Mouse (Mus musculus) gastrocnemius, adult 8-10 months (tissue): ENCODE measurements around the gene Tbc1d19. TPM values are rescaled to one million over a fixed set of nuclear protein-coding genes. Genes with fewer than 3 reads are reported as not detected.

ENCODE experiments used
- DNase-seq, 2 experiments: peaks; one replicate each; pipeline ENCODE4 v3.0.0; 2022; ENCODE audit warnings: low spot score in 2 of 2
- total RNA-seq, 4 experiments: library from RNA; stranded (reverse); gene quantifications; 2 replicates each; pipeline ENCODE4 v1.2.4; 2022

Tbc1d19 gene
- total RNA-seq, 4 experiments from 2014 or later: 17.4 to 28.3 (median 20.6) TPM

DNA sequence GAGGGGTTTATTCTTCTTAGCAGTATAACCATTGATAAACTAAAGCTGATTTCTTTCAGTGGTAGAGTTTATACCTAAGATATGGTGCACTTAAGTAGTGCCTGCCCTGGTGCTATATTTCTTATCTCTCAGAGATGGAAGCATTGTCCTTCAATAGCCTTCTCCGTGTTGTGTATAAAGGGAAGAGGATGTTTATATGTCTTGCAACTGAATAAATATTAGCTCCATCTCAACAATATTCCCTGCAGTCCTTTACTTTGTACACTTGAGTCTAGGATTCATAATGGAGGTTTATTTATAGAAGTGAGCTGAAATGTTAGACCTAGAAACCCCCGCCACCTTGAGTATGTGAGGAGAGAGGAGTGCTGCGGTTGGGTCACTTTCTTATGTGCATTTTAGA, 93.4 kb downstream of the Tbc1d19 start:
- DNase-seq: no peak

- no peak for DNase-seq
These were observed 99.8 kb downstream of the Tbc1d19 start for GRCm38 (mm10) chr5:53909201-53909600.

DNA sequence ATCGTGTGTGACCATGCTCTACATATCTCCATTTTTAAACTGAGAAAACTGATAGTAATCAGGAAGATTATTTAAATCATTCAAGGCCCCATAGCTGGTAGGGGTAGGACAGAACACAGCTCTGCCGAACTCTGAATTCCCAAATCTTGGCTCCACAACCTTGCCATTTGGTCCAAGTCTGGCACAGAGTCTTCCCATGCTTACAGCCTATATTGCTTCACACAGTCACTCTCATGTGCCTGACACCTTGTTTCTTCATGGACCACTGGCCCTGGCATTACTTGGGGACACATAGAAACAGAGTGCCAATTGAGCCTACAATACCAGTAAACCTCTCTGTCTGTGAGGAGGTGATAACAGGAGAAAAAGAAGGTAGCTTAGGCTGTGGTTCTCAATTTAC, 111.0 kb downstream of the Tbc1d19 start:
- no peak for DNase-seq

- DNase-seq: no peak
These were observed 112.9 kb downstream of the Tbc1d19 start for GRCm38 (mm10) chr5:53922149-53922904.

- no peak for DNase-seq
These were observed 114.6 kb downstream of the Tbc1d19 start for GRCm38 (mm10) chr5:53924005-53924404.

DNA sequence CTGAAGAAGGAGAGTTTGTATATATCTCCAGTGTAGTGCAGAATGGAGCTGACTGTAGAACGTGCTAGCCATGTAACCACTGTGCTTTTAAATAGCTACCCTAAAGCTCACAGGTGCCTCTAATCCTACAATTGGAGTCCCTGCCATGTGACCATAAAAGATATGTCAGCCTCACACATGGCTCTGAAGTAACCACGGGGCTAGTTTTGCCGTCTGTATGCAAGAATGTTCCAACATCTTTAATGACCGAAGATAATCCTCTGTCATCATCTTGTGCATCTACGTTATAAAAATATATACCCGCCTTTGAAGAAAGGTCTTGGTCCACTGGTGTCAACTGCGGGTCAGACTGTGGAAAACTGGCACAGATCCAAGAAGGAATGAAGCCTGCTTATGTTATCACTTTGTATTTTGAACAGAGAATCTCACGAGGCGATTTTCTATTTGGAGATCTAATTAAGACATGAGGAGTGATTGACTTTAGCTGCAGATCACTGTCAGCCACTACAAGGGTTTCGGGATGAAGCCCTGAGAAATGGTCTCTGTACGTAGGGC, 117.0 kb downstream of the Tbc1d19 start:
- DNase-seq: no peak

DNA sequence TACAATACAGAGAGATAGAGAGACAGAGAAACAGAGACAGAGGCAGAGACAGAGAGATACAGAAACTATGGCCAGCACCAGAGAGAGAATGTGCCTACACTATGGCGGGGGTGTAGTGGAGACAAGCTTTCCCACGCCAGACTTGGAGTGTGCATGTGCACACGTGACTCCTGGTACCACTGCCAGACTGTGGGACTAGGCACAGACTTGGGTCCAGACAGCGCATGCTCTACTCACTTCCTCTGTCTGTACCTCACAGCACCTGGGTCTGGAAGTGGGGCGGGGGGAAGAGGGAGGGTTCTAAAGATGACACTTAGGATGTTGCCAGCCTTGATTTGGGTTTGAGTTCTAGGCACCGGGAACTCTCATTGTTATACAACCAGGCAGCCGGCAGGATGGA, 118.5 kb downstream of the Tbc1d19 start:
- no peak for DNase-seq

DNA sequence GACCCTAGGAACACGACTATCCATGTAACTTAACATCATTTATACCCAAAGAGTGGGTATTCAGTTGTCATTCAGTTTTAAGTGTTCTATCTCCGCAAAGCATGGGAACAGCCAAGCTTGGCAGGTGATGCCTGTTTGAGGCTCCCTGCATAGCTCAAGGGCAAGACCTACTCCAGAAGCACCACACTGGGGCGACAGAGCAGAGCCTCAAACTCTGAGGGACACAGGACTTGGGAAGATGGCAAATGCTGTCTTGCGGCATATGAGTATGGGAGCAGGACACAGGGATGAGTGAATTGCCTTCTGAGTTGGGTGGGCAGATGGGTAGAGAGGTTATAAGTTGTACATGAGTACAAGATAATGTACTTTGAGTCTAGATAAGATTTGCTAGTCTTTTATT, 119.1 kb downstream of the Tbc1d19 start:
- no peak for DNase-seq

DNA sequence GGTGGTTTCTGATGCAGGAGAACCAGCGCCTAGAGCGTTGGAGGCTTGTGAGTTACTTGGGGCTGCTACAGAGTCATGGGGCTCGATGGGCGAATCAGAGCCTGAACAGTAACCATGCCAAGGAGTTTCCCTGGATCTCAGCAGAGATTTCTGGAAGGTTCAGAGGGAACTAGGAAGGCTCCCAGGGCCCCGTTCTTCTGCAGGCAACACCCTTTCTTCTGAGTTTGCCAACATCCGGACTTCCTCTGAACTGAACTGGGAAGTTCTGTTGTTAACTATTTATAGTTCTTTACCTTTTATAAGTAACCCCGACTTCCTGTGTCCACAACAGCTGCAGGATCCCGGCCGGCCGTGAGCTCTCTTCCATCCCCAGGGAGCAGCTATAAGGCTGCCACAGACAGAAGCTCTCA, 119.8 kb downstream of the Tbc1d19 start:
- no peak for DNase-seq

DNA sequence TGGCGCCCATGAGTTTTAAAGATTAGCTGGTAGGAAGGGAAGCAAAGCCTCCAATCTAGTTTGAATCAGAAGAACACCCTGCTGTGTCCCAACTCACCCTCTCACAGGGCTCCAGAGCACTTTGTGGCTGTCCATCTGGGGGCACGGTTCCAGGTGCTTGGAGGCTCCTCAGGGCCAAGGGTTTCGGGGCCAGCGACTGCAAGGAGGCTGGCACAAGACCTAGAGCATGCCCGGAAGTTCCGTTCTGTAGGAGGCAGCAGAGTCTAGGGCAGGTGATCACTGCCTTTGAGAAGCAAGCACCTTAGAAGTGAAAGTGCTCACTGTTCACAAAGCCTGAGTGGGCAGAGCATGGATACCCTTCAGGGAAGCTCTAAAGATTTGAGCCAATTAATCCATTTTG, 120.4 kb downstream of the Tbc1d19 start:
- DNase-seq: no peak

- DNase-seq: peak in 1 of 2 experiments; percentile 36
These were observed 121.6 kb downstream of the Tbc1d19 start for GRCm38 (mm10) chr5:53931011-53931410.

- peak; percentile 59 to 84 for DNase-seq
These were observed 124.2 kb downstream of the Tbc1d19 start for GRCm38 (mm10) chr5:53933628-53934027.

DNA sequence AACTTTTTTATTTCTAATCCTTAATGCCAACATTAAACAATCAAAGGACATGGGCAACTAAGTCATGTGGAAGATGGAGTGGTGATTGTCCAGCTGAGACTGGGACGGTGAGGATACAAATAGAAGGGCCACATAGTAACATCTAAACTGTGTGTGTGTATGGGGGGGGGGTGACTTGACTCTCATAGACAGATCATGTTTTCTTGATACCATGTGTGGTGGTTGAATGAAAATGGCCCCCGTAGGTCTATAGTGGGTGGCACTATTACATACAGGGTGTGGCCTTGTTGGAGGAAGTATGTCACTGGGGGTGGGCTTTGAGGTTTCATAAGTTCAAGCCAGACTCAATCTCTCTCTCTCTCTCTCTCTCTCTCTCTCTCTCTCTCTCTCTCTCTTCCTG, 124.6 kb downstream of the Tbc1d19 start:
- no peak for DNase-seq

- no peak for DNase-seq
These were observed 125.4 kb downstream of the Tbc1d19 start for GRCm38 (mm10) chr5:53934826-53935225.

- no peak for DNase-seq
These were observed 127.8 kb downstream of the Tbc1d19 start for GRCm38 (mm10) chr5:53937187-53937586.

- no peak for DNase-seq
These were observed 129.6 kb downstream of the Tbc1d19 start for GRCm38 (mm10) chr5:53939026-53939425.

GRCm38 (mm10) chr5:53941322-53942024, 132.1 kb downstream of the Tbc1d19 start:
- DNase-seq: peak in 1 of 2 experiments; percentile 40

DNA sequence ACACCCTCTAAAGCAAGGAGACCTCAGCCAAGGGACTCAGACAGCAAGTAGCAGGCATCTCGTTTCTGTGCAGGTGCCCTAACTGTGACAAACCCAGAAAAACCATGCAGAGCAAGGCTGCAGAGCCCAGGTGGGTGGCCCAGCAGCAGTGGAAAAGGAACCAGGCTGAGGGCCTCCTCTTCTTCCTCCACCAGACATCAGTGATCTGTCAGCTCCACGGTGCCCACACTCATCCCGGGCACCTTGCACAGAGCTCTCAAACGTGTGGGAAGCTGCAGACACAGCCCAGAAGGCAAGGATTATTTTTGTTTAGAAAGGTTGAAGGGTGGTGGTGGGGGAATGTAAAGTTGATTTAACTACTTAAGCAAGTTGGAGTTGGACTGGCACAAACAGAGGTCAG, 132.9 kb downstream of the Tbc1d19 start:
- DNase-seq: no peak

- DNase-seq: no peak
These were observed 134.0 kb downstream of the Tbc1d19 start for GRCm38 (mm10) chr5:53943321-53943857.

DNA sequence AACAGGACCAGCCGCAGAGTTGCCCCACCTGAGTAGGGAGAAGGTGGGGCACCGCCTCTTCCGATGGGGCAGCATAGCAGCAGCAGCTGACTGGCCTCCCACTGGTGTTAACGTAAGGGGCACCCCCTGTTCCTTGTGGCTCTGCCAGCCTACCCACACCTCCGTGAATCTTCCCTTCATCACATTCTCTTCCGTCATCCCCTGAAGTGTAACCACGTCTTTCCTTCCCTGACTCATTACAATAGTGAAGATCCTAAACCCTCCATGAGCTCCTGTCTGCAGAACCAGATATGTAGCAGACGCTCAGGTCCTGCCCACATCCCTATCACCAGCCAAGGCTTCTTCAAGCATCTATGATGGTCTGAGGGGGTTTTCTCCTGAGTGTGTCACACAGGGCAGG, 137.3 kb downstream of the Tbc1d19 start:
- no peak for DNase-seq

DNA sequence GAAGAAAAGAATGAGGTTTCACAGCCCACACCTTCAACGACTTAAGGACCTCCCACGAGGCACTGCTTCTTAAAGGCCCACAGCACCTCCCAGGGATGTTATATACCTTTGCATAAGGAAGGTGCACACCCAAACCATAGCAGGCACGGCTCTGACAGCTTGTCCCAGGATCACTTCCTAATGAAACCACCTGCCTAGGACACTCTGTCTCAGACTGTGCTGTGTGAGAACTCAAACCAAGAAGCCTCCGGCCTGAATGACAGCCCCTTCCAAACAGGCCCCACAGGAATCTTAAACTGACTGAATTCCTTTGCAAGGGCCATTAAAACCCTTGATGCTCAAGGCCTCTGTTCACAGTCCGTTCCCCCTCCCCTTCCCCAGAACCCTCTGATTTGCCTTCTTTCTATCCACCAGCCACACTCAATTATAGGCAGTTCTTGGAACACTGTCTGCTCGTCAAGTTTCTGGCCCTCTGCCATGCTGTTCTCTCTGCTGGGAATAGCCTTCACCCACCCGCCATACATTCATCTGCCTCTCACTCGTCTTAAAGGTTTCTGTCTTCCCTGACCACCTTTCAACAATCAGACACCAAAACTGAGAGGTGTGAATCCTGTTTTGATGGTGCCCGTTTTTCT, 138.3 kb downstream of the Tbc1d19 start:
- DNase-seq: no peak
